Mouse (Mus musculus) thymus, adult 2 months (tissue): ENCODE measurements around the gene Llph.

Experiments used
- CTCF ChIP-seq: fragments of 200-500 bp; IDR thresholded peaks from 2 replicates; pipeline ENCODE4 v1.5.1; 2012; ENCODE audit warnings: mild to moderate bottlenecking, control low read depth, low read length, moderate library complexity, borderline replicate concordance; ENCODE audit not compliant: control insufficient read depth, poor library complexity, insufficient read depth; ENCODE audit errors: extremely low read depth
- POLR2A ChIP-seq: fragments of 200-500 bp; IDR thresholded peaks from 2 replicates; pipeline ENCODE4 v1.6.1; 2012; ENCODE audit warnings: mild to moderate bottlenecking, low read length, control low read depth, moderate library complexity; ENCODE audit not compliant: control insufficient read depth, poor library complexity, insufficient read depth; ENCODE audit errors: extremely low read depth

- TF ChIP-seq CTCF (no peak), POLR2A (no peak)
These were observed 37.6 kb upstream of the Llph start for GRCm38 (mm10) chr10:120189276-120189675.
